ENCODE assay signal across 1 mouse cellular context in genomic region chr8:70501820-70502529, GRCm38 (mm10).
TF ChIP-seq lines count a peak whose summit lies in the region.

No protein-coding gene starts in this region.

TF ChIP-seq in MEL, 35 proteins besides CTCF, POLR2A, EP300 and RAD21 (continued from another document):
- TF ChIP-seq TAL1 (IDR thresholded peaks at IDR 0.05; ENCODE audit: low read length) = no peak
- TF ChIP-seq ZMIZ1 (IDR thresholded peaks at IDR 0.05; ENCODE audit: low read depth, low read length) = no peak
- no peak for TF ChIP-seq JUND (IDR thresholded peaks at IDR 0.05; ENCODE audit: low read depth, low read length)
- TF ChIP-seq GABPA (IDR thresholded peaks at IDR 0.05; ENCODE audit: low read depth, low read length) = no peak
- no peak for TF ChIP-seq CHD1 (IDR thresholded peaks at IDR 0.05; ENCODE audit: low read depth, low read length)
- TF ChIP-seq MAFK (IDR thresholded peaks at IDR 0.05; ENCODE audit: borderline replicate concordance, low read depth, low read length) = no peak
- TF ChIP-seq USF2 (IDR thresholded peaks at IDR 0.05; ENCODE audit: borderline replicate concordance in 1 of 2, insufficient read depth in 1 of 2, low read depth in 1 of 2, low read length in 2 of 2) = no peak
- TF ChIP-seq MYC (IDR thresholded peaks at IDR 0.05; ENCODE audit: low read depth, low read length) = 0 out of 2 replicates have a peak, but pooled peaks have one; percentile 11
- no peak for TF ChIP-seq ZC3H11A (IDR thresholded peaks at IDR 0.05; ENCODE audit: low read depth, low read length)
- no peak for TF ChIP-seq POLR2AphosphoS5 (IDR thresholded peaks at IDR 0.05; ENCODE audit: borderline replicate concordance, low read depth, low read length)
- no peak for TF ChIP-seq GATA1 (IDR thresholded peaks at IDR 0.05; ENCODE audit: low read depth, low read length)
- no peak for TF ChIP-seq ETS1 (IDR thresholded peaks at IDR 0.05; ENCODE audit: low read depth, low read length)
- TF ChIP-seq ELF1 (IDR thresholded peaks at IDR 0.05; ENCODE audit: low read depth, low read length) = no peak
- peak; percentile 40 for TF ChIP-seq MAX (IDR thresholded peaks at IDR 0.05; ENCODE audit: low read length)
- no peak for TF ChIP-seq MAZ (IDR thresholded peaks at IDR 0.05; ENCODE audit: low read depth, low read length)
